Mouse (Mus musculus): ENCODE measurements around the gene Rfx4. TPM values are rescaled to one million over a fixed set of nuclear protein-coding genes. Genes with fewer than 3 reads are reported as not detected.

The Rfx4 gene
- polyA plus RNA-seq, 1 experiment from 2014 or later: 23.0 TPM

DNA sequence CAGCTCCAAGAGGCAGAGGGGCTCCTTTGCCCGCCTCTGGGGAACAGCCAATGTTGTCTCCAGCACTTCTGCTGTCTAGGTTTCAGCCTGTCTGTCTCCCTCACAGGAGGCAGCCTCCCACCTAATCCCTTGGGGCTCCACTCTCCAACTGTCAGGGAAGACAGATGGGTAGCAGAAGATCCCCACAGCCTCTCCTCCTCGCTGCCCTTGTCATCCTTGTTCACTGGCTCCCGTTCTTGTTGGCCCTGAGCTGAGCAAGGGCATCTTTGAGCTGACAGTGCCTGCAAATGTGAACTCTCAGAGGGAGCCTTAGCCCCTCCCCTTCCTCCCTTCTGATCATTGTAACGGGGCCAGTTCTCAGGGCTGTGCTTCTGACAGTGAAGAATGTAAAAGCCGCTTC is 147.9 kb downstream of the Rfx4 start:
- Histone ChIP-seq H3K36me3 (replicated peaks; ENCODE audit: control insufficient read depth, insufficient read depth) (no peaks in the 10 kb centered on the region), H3K9ac (no peak overlapping the region), H3K4me3 (replicated peaks; ENCODE audit: low read length) (no peak overlapping the region), H3K27ac (peak overlapping the region; percentile 68), H3K4me1 (replicated peaks; ENCODE audit: control insufficient read depth, insufficient read depth, low read length) (peaks cover 27% of the 10 kb centered on the region), H3K9me3 (ENCODE audit: control insufficient read depth, low read length) (no peaks in the 10 kb centered on the region), H3K27me3 (ENCODE audit: control insufficient read depth, insufficient read depth, low read length) (no peaks in the 10 kb centered on the region), H3K4me2 (replicated peaks) (peak overlapping the region; percentile 32)
- DNase-seq (ENCODE audit: low spot score) (peak; percentile 31), ATAC-seq (ENCODE audit: low FRiP score) (peak; percentile 49; the same call in 1 of the 2 replicates)
- WGBS: 19% methylated on average over 5 of the region's 5 CpGs

DNA sequence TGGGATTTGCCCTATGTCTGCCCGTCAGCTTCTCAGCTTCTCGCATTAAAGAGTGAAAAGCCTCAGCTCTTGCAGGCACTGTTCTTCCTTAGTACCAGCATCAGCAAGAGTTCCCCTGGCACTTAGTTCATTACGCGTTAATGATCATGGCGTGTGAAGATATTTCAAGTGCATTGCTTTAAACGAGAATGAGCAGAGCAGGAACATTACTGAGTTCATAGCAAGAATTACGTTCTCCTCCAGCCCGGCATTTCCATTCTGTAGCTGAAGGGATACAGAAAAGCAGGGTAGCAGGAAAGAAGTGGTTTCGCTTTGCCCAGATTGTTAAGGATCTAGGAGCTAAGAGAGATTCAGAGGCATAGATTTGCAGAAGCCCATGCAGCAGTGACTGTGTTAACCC is 151.0 kb downstream of the Rfx4 start:
- H3K4me1 ChIP-seq (replicated peaks; ENCODE audit: control insufficient read depth, insufficient read depth, low read length): peaks cover 42% of the 10 kb centered on the region
- no peak for ATAC-seq (ENCODE audit: low FRiP score)
- 0 out of 2 replicates have a peak overlapping the region, but pooled peaks have one; percentile 21 for H3K9ac ChIP-seq
- H3K4me3 ChIP-seq (replicated peaks; ENCODE audit: low read length): no peak overlapping the region
- H3K27ac ChIP-seq: peak overlapping the region; percentile 74
- no peaks in the 10 kb centered on the region for H3K9me3 ChIP-seq (ENCODE audit: control insufficient read depth, low read length)
- WGBS: 67% methylated on average over 9 of the region's 9 CpGs
- H3K36me3 ChIP-seq (replicated peaks; ENCODE audit: control insufficient read depth, insufficient read depth): no peaks in the 10 kb centered on the region
- no peak overlapping the region for H3K4me2 ChIP-seq (replicated peaks)
- no peak for DNase-seq (ENCODE audit: low spot score)
- no peaks in the 10 kb centered on the region for H3K27me3 ChIP-seq (ENCODE audit: control insufficient read depth, insufficient read depth, low read length)

DNA sequence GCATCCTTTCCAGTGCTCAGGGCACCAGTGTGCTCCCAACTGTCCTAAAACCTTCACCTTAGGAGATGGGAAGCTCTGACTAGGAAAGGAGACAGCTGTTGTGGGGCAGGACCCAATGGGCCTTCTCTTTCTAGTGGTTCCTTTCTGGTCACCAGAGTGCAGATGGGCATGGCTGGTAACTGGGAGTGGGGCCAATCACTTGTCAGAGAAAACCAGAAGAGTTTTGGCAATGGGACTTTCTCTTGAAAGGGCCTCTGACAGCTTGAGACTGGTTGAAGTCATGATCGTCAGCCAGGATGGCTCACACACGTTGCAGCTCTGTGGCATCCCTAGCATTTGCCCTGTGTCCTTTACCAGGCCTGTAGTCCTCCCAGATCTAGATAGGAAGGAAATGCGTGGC is 152.1 kb downstream of the Rfx4 start:
- Histone ChIP-seq H3K4me2 (replicated peaks) (no peak overlapping the region), H3K9me3 (ENCODE audit: control insufficient read depth, low read length) (no peaks in the 10 kb centered on the region), H3K9ac (no peak overlapping the region), H3K27me3 (ENCODE audit: control insufficient read depth, insufficient read depth, low read length) (no peaks in the 10 kb centered on the region), H3K27ac (no peak overlapping the region), H3K4me3 (replicated peaks; ENCODE audit: low read length) (no peak overlapping the region), H3K4me1 (replicated peaks; ENCODE audit: control insufficient read depth, insufficient read depth, low read length) (peaks cover 41% of the 10 kb centered on the region), H3K36me3 (replicated peaks; ENCODE audit: control insufficient read depth, insufficient read depth) (no peaks in the 10 kb centered on the region)
- DNase-seq (ENCODE audit: low spot score) (no peak), ATAC-seq (ENCODE audit: low FRiP score) (no peak)
- 73% methylated on average over 3 of the region's 3 CpGs for WGBS

DNA sequence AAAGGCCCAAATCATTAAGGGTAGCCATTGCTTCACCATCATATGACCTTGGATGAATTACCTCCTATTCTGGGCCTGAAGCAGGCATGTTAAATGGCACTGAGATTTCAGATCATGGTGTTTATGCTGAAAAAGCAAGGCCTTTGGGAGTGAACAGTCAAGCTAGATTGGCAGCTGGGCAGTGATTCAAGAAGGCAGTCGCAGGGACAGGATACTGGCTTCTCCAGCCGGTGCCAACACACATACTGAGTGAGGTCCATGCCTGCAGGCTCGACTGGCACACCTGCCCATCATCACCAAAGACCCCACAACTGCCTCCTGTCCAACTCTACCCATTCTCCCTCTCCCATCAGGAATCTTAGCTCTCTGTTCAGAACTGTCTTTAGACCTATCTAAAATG is 152.6 kb downstream of the Rfx4 start:
- WGBS: 52% methylated on average over 3 of the region's 3 CpGs
- no peak overlapping the region for H3K27ac ChIP-seq
- H3K4me1 ChIP-seq (replicated peaks; ENCODE audit: control insufficient read depth, insufficient read depth, low read length): peaks cover 36% of the 10 kb centered on the region
- H3K4me2 ChIP-seq (replicated peaks): no peak overlapping the region
- DNase-seq (ENCODE audit: low spot score) (no peak), ATAC-seq (ENCODE audit: low FRiP score) (no peak)
- H3K36me3 ChIP-seq (replicated peaks; ENCODE audit: control insufficient read depth, insufficient read depth): no peaks in the 10 kb centered on the region
- H3K27me3 ChIP-seq (ENCODE audit: control insufficient read depth, insufficient read depth, low read length): no peaks in the 10 kb centered on the region
- H3K9me3 ChIP-seq (ENCODE audit: control insufficient read depth, low read length): no peaks in the 10 kb centered on the region
- H3K4me3 ChIP-seq (replicated peaks; ENCODE audit: low read length): no peak overlapping the region
- H3K9ac ChIP-seq: no peak overlapping the region

DNA sequence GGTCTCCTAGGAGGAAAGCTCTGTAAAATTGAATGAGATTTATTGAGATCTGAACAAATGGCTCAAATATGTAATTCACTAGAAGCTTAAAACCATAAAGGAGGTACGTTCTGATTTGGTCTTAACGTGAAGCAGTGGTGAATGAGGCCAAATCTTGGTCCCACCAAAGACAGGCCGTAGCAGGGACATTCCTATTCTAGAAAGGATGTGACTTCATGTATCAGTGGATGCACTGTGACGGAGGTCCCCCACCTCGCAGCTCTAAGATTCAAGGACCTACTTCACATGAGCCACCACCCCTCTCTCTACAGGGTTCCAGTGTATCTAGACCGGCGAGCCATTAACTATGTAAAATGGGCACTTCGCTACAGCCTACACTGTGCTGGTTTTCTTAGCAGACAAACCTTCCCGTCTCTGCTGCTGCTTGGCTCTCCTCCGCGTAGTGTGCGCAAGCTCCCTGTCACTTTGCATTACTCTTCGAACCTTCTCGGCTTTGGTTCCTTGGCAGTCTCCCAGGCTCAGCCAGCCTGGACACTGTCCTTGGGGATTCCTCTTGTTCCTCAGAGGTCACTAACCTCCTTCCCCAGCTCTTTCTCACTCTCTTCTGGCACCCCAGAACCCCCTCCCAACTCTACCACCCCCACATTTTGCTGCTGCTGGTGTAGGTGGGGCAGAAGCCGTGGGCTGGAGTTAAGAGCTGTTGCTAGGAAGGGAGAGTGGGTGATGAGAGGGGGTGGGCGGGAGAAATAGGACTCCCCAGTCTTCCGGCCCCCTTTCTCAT is 153.3 kb downstream of the Rfx4 start:
- no peaks in the 10 kb centered on the region for H3K9me3 ChIP-seq (ENCODE audit: control insufficient read depth, low read length)
- no peak overlapping the region for H3K9ac ChIP-seq
- no peaks in the 10 kb centered on the region for H3K36me3 ChIP-seq (replicated peaks; ENCODE audit: control insufficient read depth, insufficient read depth)
- peak overlapping the region; percentile 11; the same call in 1 of the 2 replicates for H3K4me2 ChIP-seq (replicated peaks)
- no peak overlapping the region for H3K27ac ChIP-seq
- WGBS: 45% methylated on average over 17 of the region's 17 CpGs
- peak; percentile 56 for DNase-seq (ENCODE audit: low spot score)
- no peak overlapping the region for H3K4me3 ChIP-seq (replicated peaks; ENCODE audit: low read length)
- H3K4me1 ChIP-seq (replicated peaks; ENCODE audit: control insufficient read depth, insufficient read depth, low read length): peaks cover 30% of the 10 kb centered on the region
- no peaks in the 10 kb centered on the region for H3K27me3 ChIP-seq (ENCODE audit: control insufficient read depth, insufficient read depth, low read length)
- ATAC-seq (ENCODE audit: low FRiP score): peak; percentile 35; the same call in 1 of the 2 replicates

DNA sequence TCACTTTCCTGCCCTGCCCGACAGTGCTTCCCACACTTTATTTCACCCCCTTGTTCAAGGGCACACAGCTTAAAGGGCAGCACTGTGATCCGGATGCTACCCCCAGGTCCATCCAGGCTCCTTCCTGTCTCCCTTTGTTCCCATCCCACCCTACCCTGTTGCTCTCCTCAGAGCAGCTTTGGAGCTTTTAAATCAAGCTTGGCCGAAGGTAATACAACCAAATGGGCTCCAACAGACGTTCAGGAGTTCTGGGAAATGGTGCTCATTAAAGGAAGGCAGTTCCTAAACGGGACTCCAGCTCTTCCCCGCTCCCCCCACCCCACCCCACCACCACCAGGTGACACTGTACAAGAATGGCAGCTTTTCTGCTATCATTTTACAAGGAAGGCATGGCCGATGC is 154.3 kb downstream of the Rfx4 start:
- DNase-seq (ENCODE audit: low spot score): no peak
- 18% methylated on average over 7 of the region's 7 CpGs for WGBS
- H3K4me2 ChIP-seq (replicated peaks): no peak overlapping the region
- H3K4me1 ChIP-seq (replicated peaks; ENCODE audit: control insufficient read depth, insufficient read depth, low read length): peaks cover 30% of the 10 kb centered on the region
- H3K9me3 ChIP-seq (ENCODE audit: control insufficient read depth, low read length): no peaks in the 10 kb centered on the region
- H3K36me3 ChIP-seq (replicated peaks; ENCODE audit: control insufficient read depth, insufficient read depth): no peaks in the 10 kb centered on the region
- no peak overlapping the region for H3K9ac ChIP-seq
- H3K27me3 ChIP-seq (ENCODE audit: control insufficient read depth, insufficient read depth, low read length): no peaks in the 10 kb centered on the region
- no peak overlapping the region for H3K4me3 ChIP-seq (replicated peaks; ENCODE audit: low read length)
- no peak for ATAC-seq (ENCODE audit: low FRiP score)
- H3K27ac ChIP-seq: peak overlapping the region; percentile 1; the same call in 1 of the 2 replicates

DNA sequence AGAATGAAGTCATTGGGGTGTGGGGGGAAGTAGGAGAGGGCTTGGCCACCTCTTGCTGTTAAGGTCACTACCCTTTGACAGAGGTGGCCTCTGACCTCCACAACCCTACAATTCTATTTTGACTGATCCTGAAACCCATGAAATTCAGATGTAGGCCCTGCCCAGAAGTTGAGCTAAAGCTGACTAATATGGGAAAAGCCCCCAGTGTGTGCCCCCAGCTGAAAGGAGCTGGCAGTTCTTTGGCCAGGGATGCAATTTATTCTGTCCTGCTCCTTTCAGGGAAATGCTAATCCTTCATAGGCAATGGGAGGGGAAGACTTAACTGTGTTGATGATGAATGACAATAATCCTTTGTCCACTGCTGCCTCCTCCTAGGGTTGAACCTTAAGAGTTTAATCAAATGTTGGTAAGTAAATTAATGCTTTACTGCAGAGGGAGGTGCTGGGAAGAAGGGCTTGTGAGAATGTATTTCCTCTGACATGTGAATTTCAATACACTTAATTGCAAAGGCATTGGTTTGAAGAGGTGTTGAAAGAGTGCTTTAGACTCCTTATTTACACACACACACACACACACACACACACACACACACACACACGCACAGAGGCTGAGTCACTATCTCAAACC is 155.0 kb downstream of the Rfx4 start:
- Histone ChIP-seq H3K27ac (no peak overlapping the region), H3K4me3 (replicated peaks; ENCODE audit: low read length) (no peak overlapping the region), H3K9ac (no peak overlapping the region), H3K4me1 (replicated peaks; ENCODE audit: control insufficient read depth, insufficient read depth, low read length) (peaks cover 30% of the 10 kb centered on the region), H3K4me2 (replicated peaks) (no peak overlapping the region), H3K9me3 (ENCODE audit: control insufficient read depth, low read length) (no peaks in the 10 kb centered on the region), H3K36me3 (replicated peaks; ENCODE audit: control insufficient read depth, insufficient read depth) (no peaks in the 10 kb centered on the region), H3K27me3 (ENCODE audit: control insufficient read depth, insufficient read depth, low read length) (no peaks in the 10 kb centered on the region)
- ATAC-seq (ENCODE audit: low FRiP score): no peak
- no peak for DNase-seq (ENCODE audit: low spot score)
- WGBS: 6% methylated on average over 1 of the region's 1 CpGs

DNA sequence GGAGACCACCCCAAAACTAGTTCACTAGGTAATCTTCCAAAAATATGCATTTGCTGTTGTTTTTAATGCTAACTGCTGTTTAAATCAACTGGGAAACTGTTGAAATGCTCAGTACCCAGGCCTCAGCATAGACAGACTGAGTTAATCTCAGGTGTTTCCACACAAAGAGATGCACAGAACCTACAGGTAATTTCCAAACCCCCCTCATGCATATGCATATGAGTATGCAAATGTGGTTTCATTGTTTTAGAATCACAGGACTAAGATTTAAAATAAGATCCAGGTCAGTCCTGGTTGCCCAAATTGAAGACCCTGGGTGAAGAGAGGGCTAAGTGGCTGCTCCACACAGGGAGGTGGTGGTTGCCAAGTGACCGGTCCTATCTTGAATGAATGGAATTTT is 157.3 kb downstream of the Rfx4 start:
- no peak overlapping the region for H3K4me3 ChIP-seq (replicated peaks; ENCODE audit: low read length)
- no peaks in the 10 kb centered on the region for H3K36me3 ChIP-seq (replicated peaks; ENCODE audit: control insufficient read depth, insufficient read depth)
- no peak for DNase-seq (ENCODE audit: low spot score)
- no peak overlapping the region for H3K9ac ChIP-seq
- WGBS: 54% methylated on average over 1 of the region's 1 CpGs
- no peak overlapping the region for H3K27ac ChIP-seq
- H3K4me1 ChIP-seq (replicated peaks; ENCODE audit: control insufficient read depth, insufficient read depth, low read length): peaks cover 18% of the 10 kb centered on the region
- no peak for ATAC-seq (ENCODE audit: low FRiP score)
- no peaks in the 10 kb centered on the region for H3K9me3 ChIP-seq (ENCODE audit: control insufficient read depth, low read length)
- H3K27me3 ChIP-seq (ENCODE audit: control insufficient read depth, insufficient read depth, low read length): no peaks in the 10 kb centered on the region
- H3K4me2 ChIP-seq (replicated peaks): no peak overlapping the region

DNA sequence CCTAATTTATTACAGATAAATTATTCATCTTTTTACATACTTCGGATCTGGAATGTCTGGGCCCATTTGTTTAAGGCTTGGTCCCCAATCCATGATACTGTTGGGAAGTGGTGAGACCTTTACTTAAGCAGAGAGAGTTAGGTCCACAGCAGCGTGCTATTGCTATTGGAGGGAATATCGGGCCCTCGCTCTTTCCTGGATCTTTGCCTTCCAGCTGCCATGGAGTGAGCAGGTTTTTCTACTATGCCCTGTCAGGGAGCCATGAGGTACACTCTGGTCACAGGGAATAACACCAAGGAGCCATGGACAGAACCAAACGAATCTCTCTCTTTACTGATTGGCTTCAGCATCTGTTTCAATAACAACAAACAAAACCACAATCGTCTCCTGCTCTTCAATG is 159.6 kb downstream of the Rfx4 start:
- H3K4me2 ChIP-seq (replicated peaks): no peak overlapping the region
- H3K36me3 ChIP-seq (replicated peaks; ENCODE audit: control insufficient read depth, insufficient read depth): 0 out of 2 replicates have a peak, but pooled peaks cover 1% of the 10 kb centered on the region
- no peak overlapping the region for H3K27ac ChIP-seq
- no peaks in the 10 kb centered on the region for H3K27me3 ChIP-seq (ENCODE audit: control insufficient read depth, insufficient read depth, low read length)
- WGBS: 86% methylated on average over 6 of the region's 6 CpGs
- DNase-seq (ENCODE audit: low spot score) (no peak), ATAC-seq (ENCODE audit: low FRiP score) (no peak)
- peaks cover 28% of the 10 kb centered on the region for H3K4me1 ChIP-seq (replicated peaks; ENCODE audit: control insufficient read depth, insufficient read depth, low read length)
- H3K9me3 ChIP-seq (ENCODE audit: control insufficient read depth, low read length): no peaks in the 10 kb centered on the region
- no peak overlapping the region for H3K4me3 ChIP-seq (replicated peaks; ENCODE audit: low read length)
- H3K9ac ChIP-seq: no peak overlapping the region
